Mouse (Mus musculus) cerebellum, postnatal 4 days (tissue): ENCODE data around the gene Satb1.

Experiments used
- DNase-seq, 2 experiments: peaks; one replicate each; pipeline ENCODE4 v3.0.0; 2022; ENCODE audit warnings: low spot score in 2 of 2, mixed read lengths in 1 of 2

The Satb1 gene

GRCm38 (mm10) chr17:51777813-51778212, 55.3 kb downstream of the Satb1 start:
- peak in 1 of 2 experiments; percentile 29 for DNase-seq

GRCm38 (mm10) chr17:51775070-51775881, 57.8 kb downstream of the Satb1 start:
- no peak for DNase-seq

- no peak for DNase-seq
Observed at GRCm38 (mm10) chr17:51763600-51763999, 69.5 kb downstream of the Satb1 start.

GRCm38 (mm10) chr17:51762503-51762902, 70.6 kb downstream of the Satb1 start:
- no peak for DNase-seq

GRCm38 (mm10) chr17:51760997-51761655, 72.0 kb downstream of the Satb1 start:
- no peak for DNase-seq

GRCm38 (mm10) chr17:51760251-51760887, 72.7 kb downstream of the Satb1 start:
- no peak for DNase-seq

GRCm38 (mm10) chr17:51759509-51759908, 73.6 kb downstream of the Satb1 start:
- no peak for DNase-seq

GRCm38 (mm10) chr17:51752142-51752541, 80.9 kb downstream of the Satb1 start:
- DNase-seq = no peak

- DNase-seq = no peak
Observed at GRCm38 (mm10) chr17:51747204-51747603, 85.9 kb downstream of the Satb1 start.

- DNase-seq = no peak
Observed at GRCm38 (mm10) chr17:51742502-51742901, 90.6 kb downstream of the Satb1 start.

- no peak for DNase-seq
Observed at GRCm38 (mm10) chr17:51741126-51741525, 92.0 kb downstream of the Satb1 start.

- DNase-seq = no peak
Observed at GRCm38 (mm10) chr17:51740246-51740645, 92.8 kb downstream of the Satb1 start.

- no peak for DNase-seq
Observed at GRCm38 (mm10) chr17:51724486-51724885, 108.6 kb downstream of the Satb1 start.

GRCm38 (mm10) chr17:51695711-51696110, 137.4 kb downstream of the Satb1 start:
- no peak for DNase-seq

GRCm38 (mm10) chr17:51695271-51695670, 137.8 kb downstream of the Satb1 start:
- DNase-seq = no peak

- no peak for DNase-seq
Observed at GRCm38 (mm10) chr17:51690526-51690925, 142.6 kb downstream of the Satb1 start.

GRCm38 (mm10) chr17:51687226-51687625, 145.9 kb downstream of the Satb1 start:
- no peak for DNase-seq
